Mouse (Mus musculus) frontal cortex, postnatal 36 days (tissue): ENCODE data around the gene Gm17622.

Source experiments
- DNase-seq, 2 experiments: peaks; one replicate each; pipeline ENCODE4 v3.0.0; 2022; ENCODE audit warnings: low spot score in 2 of 2

Gm17622 gene

GRCm38 (mm10) chr13:96490433-96490832, at the start of gene Gm17622:
Gm17622 (plus strand) TSS chr13:96490733.
- no peak for DNase-seq

- no peak for DNase-seq
Observed at GRCm38 (mm10) chr13:96450205-96450856, 40.2 kb upstream of the Gm17622 start.

- no peak for DNase-seq
Observed at GRCm38 (mm10) chr13:96450869-96451268, 39.7 kb upstream of the Gm17622 start.

- DNase-seq = no peak
Observed at GRCm38 (mm10) chr13:96451386-96452140, 39.0 kb upstream of the Gm17622 start.

- DNase-seq = no peak
Observed at GRCm38 (mm10) chr13:96452621-96453020, 37.9 kb upstream of the Gm17622 start.

GRCm38 (mm10) chr13:96454288-96454687, 36.2 kb upstream of the Gm17622 start:
- DNase-seq = no peak

GRCm38 (mm10) chr13:96457566-96457965, 33.0 kb upstream of the Gm17622 start:
- DNase-seq = no peak

GRCm38 (mm10) chr13:96458018-96458417, 32.5 kb upstream of the Gm17622 start:
- DNase-seq = no peak

GRCm38 (mm10) chr13:96458606-96459005, 31.9 kb upstream of the Gm17622 start:
- no peak for DNase-seq

GRCm38 (mm10) chr13:96462644-96463043, 27.9 kb upstream of the Gm17622 start:
- DNase-seq = no peak

GRCm38 (mm10) chr13:96465315-96465714, 25.2 kb upstream of the Gm17622 start:
- DNase-seq = no peak

GRCm38 (mm10) chr13:96468678-96469077, 21.9 kb upstream of the Gm17622 start:
- no peak for DNase-seq

- no peak for DNase-seq
Observed at GRCm38 (mm10) chr13:96470556-96470955, 20.0 kb upstream of the Gm17622 start.

GRCm38 (mm10) chr13:96470957-96471356, 19.6 kb upstream of the Gm17622 start, which contains the start of gene Ankdd1b:
Ankdd1b (minus strand) TSS chr13:96471198.
- DNase-seq = no peak

GRCm38 (mm10) chr13:96477226-96477625, 13.3 kb upstream of the Gm17622 start:
- no peak for DNase-seq

- no peak for DNase-seq
Observed at GRCm38 (mm10) chr13:96478991-96479390, 11.5 kb upstream of the Gm17622 start.

- no peak for DNase-seq
Observed at GRCm38 (mm10) chr13:96487230-96487629, 3.3 kb upstream of the Gm17622 start.

GRCm38 (mm10) chr13:96487968-96488367, 2.6 kb upstream of the Gm17622 start:
- no peak for DNase-seq

- DNase-seq = no peak
Observed at GRCm38 (mm10) chr13:96496630-96497029, 6.1 kb downstream of the Gm17622 start.

GRCm38 (mm10) chr13:96499891-96500290, 9.4 kb downstream of the Gm17622 start:
- no peak for DNase-seq

- no peak for DNase-seq
Observed at GRCm38 (mm10) chr13:96505661-96506060, 15.1 kb downstream of the Gm17622 start.

- no peak for DNase-seq
Observed at GRCm38 (mm10) chr13:96506313-96506712, 15.8 kb downstream of the Gm17622 start.

GRCm38 (mm10) chr13:96507541-96507940, 17.0 kb downstream of the Gm17622 start:
- no peak for DNase-seq
